Mouse (Mus musculus) kidney, postnatal 10 days (tissue): ENCODE results near the gene Aaed1.
A peak's percentile ranks its signal among the peaks of the same experiment; 100 is the strongest.

Experiments
- DNase-seq: peaks from one replicate; pipeline ENCODE4 v3.0.0; 2021; ENCODE audit warnings: mixed read lengths

Gene Aaed1

DNA sequence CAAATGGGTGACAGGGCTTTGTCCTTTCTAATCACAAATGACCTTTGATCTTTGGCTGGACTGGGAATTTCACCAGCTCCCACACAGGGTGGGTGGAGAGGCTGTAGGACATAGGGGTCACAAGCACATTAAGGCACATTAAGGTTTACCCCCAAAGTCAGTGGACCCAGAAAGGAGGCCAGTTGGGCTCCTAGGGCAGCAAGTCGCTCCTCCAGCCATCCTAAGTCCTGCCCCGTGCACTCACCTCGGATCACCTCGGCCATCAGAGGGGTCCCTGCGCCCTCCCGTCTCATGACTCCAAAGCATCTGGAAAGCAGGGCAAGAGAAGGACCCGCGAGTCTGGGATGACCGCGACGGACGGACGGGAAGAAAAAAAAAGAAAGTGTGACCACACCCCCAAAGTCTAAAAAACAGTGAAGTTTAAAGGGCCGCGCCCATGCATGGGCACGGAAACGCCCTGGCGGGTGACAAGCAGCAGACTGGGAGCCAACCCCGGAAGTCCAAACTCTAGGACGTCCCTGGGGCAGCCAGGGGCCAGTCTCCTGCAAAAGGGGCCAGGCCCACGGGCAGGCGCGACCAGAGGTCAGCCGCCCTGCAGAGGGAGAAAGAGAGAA lies 64.2 kb downstream of the Aaed1 start:
- DNase-seq, result peak; percentile 80

- no peak for DNase-seq
Measured at GRCm38 (mm10) chr13:64246106-64246505, 66.4 kb downstream of the Aaed1 start.

- DNase-seq, result no peak
Measured at GRCm38 (mm10) chr13:64244685-64245261, 67.7 kb downstream of the Aaed1 start.

GRCm38 (mm10) chr13:64242721-64243120 lies 69.8 kb downstream of the Aaed1 start:
- no peak for DNase-seq

GRCm38 (mm10) chr13:64240626-64241025 lies 71.9 kb downstream of the Aaed1 start:
- DNase-seq, result no peak

GRCm38 (mm10) chr13:64237681-64238157 lies 74.8 kb downstream of the Aaed1 start:
- no peak for DNase-seq

DNA sequence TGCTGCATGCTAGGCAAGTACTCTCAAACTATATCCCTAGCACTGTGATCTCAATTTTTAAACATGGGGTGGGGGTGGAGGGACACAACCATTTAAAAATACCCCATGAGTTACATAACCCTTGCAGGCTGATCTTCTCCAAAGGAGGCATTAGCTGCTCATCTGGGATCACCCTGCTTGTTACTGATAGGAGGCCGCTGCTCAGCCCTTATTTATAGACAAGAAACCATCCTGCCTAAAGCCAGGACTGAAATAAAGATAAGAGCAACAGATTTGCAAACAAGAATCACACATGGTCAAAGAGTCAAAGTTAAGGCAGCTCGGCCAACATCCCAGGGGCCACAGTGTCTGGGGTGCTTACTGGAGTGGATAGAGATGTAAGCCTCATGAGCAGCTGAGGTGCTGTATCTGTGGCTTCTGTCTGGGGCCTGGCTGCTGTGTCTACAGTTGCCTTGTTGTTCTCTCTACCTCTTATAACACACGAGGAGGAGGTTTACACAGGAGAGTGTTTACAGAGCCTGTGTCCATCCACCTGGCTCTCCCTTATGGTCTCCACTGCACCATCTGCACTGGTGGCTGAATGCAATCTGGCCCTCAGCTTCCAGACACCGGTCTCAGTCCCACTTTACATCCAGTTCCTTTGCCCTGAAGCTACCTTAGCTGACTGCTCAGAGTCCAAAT lies 75.4 kb downstream of the Aaed1 start:
- no peak for DNase-seq

- DNase-seq, result no peak
Measured at GRCm38 (mm10) chr13:64235777-64236176, 76.7 kb downstream of the Aaed1 start.

DNA sequence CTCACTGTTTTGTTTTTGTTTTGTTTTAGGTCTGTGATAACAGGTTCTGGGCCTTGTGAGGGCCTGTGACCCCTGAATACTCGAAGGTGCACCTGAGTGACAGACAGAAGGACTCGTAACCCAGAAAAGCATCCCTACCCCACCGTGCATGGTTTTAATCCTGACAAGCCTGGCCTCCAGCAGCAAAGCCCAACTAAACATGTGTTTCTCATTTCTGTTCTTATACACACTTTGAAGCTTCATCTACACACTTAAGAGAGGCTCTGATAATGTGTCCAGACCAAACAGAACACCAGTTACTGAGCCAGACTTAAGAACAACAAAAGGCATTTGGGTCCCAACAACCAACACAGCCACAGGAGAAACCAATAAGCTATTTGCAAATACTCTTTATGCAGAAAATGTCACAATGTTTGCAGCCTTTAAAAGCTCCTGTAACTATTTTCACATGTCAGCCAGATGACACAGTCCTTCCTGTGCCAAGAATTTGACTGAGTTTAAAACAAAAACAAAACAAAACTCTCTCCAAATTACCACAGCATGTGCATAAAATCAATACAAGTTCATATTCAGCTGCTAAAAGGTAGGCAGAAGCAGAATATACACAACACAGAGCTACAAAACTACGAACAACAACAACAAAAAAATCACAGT lies 77.3 kb downstream of the Aaed1 start:
- no peak for DNase-seq

DNA sequence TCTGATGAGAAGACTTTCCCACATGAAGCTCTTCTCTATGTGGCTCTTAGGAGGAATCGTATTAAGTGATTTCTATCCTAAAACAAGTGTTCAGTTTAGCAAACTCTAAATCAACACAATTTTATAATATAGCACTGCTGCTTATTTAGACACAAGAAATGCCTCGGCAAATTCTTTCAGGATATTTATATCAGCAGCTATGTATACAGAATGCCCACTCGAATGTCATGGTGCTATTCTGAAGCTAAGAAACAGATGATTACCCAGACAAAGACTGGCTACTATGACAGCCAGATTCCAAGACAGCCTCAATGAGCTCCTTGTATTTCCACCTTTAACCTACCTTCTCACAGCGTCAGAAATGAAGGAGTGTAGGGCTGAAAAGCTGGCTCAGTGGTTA lies 79.4 kb downstream of the Aaed1 start:
- DNase-seq, result no peak

- no peak for DNase-seq
Measured at GRCm38 (mm10) chr13:64226725-64227124, 85.8 kb downstream of the Aaed1 start.

DNA sequence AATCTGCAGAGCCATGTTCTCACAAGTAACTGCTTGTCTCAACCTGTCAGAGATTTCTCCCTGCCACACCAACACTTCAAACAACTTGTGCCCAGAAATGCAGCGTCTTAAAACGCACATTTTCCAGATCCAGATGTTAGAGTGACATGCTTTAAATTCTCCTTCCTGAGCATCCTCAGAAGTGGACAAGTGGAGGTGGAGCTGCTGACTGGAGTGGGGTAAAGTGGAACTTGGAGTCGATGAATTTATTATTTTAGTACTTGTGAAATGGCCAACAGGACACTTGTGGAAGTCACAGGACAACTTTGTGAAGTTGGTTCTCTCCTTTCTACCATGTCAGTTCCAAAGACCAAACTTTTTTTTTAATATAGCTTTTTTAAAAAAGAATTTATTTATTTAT lies 86.8 kb downstream of the Aaed1 start:
- DNase-seq, result no peak
